Mouse (Mus musculus) R1 (cell line): ENCODE results near the gene Olfr348.

Experiments
- DNase-seq: peaks from one replicate; pipeline ENCODE4 v3.0.0-alpha.2; 2018; ENCODE audit warnings: low read depth, low spot score

Olfr348 gene

GRCm38 (mm10) chr2:36783976-36784375 is at the start of gene Olfr348:
TSS of gene Olfr348 (plus strand) at chr2:36784276.
- no peak for DNase-seq

GRCm38 (mm10) chr2:36736226-36736625 is 47.9 kb upstream of the Olfr348 start:
- peak; percentile 45 for DNase-seq

- DNase-seq, result no peak
These were observed 6.2 kb downstream of the Olfr348 start, which contains the start of gene Olfr50 for GRCm38 (mm10) chr2:36790238-36790637. TSS of gene Olfr50 (plus strand) at chr2:36790538.

- DNase-seq, result no peak
These were observed 32.9 kb downstream of the Olfr348 start, which contains the start of gene Olfr3 for GRCm38 (mm10) chr2:36816932-36817331. TSS of gene Olfr3 (minus strand) at chr2:36817032.
